Mouse (Mus musculus) erythroblast, embryonic 14.5 days (primary cell): ENCODE results near the gene Slc35e2.
"Not testable (repeated sequence)": the region's sequence is repeated elsewhere in the genome, so short reads cannot be mapped to it uniquely, and the experiment has no call there.

Experiments
- GATA1 ChIP-seq: IDR thresholded peaks from 2 replicates; pipeline ENCODE4 v1.6.1; 2012; ENCODE audit warnings: low read length, inconsistent platforms, mixed read lengths
- TAL1 ChIP-seq: IDR thresholded peaks from 3 replicates; pipeline ENCODE4 v1.6.1; 2012; ENCODE audit warnings: low read length, inconsistent platforms, mixed read lengths

- TF ChIP-seq GATA1, TAL1: not testable (repeated sequence)
Measured at GRCm38 (mm10) chr4:155645308-155645707, 44.1 kb downstream of the Slc35e2 start, which contains the start of gene Gm10563.
